Mouse (Mus musculus) stomach, embryonic 14.5 days (tissue): ENCODE results near the gene Ptpn14. TPM values are rescaled to one million over a fixed set of nuclear protein-coding genes. Genes with fewer than 3 reads are reported as not detected.

Source experiments
- ATAC-seq: fragments of 200-750 bp; cut with Nextera tagmentation; 2 replicates; pipeline ENCODE4 v1.8.0; 2017; ENCODE audit warnings: low read depth, moderate TSS enrichment; ENCODE audit not compliant: insufficient number of reproducible peaks, insufficient read depth, low FRiP score
- H3K27ac ChIP-seq: fragments of 300-500 bp; sonication (generic); 2 replicates; pipeline ENCODE4 v1.5.1; 2014; ENCODE audit warnings: mild to moderate bottlenecking, low read length, moderate library complexity, mixed read lengths
- H3K27me3 ChIP-seq: fragments of 300-500 bp; sonication (generic); 2 replicates; pipeline ENCODE4 v1.6.1; 2014; ENCODE audit warnings: low read length, control low read depth, mixed read lengths; ENCODE audit not compliant: control insufficient read depth, insufficient read depth
- H3K36me3 ChIP-seq: fragments of 300-500 bp; sonication (generic); 2 replicates; pipeline ENCODE4 v1.6.1; 2014; ENCODE audit warnings: mild to moderate bottlenecking, control low read depth, low read length, moderate library complexity, mixed read lengths; ENCODE audit not compliant: control insufficient read depth, insufficient read depth
- H3K4me1 ChIP-seq: fragments of 300-500 bp; sonication (generic); 2 replicates; pipeline ENCODE4 v1.6.1; 2014; ENCODE audit warnings: low read length, control low read depth, mixed read lengths; ENCODE audit not compliant: control insufficient read depth, insufficient read depth
- H3K4me2 ChIP-seq: fragments of 300-500 bp; sonication (generic); replicated peaks from 2 replicates; pipeline ENCODE4 v1.6.1; 2014; ENCODE audit warnings: low read depth, low read length, control low read depth
- H3K4me3 ChIP-seq: fragments of 300-500 bp; sonication (generic); 2 replicates; pipeline ENCODE4 v1.5.1; 2014; ENCODE audit warnings: low read depth, low read length, control low read depth
- H3K9ac ChIP-seq: fragments of 300-500 bp; sonication (generic); replicated peaks from 2 replicates; pipeline ENCODE4 v1.6.1; 2014; ENCODE audit warnings: low read depth, mild to moderate bottlenecking, control low read depth, low read length, moderate library complexity, mixed read lengths
- H3K9me3 ChIP-seq: fragments of 300-500 bp; sonication (generic); 2 replicates; pipeline ENCODE4 v1.6.1; 2016; ENCODE audit warnings: low read depth, low read length, control low read depth; ENCODE audit not compliant: control insufficient read depth
- WGBS: fragments of 180-500 bp; shearing (Covaris S2); extraction: QIAGEN DNeasy Blood & Tissue Kit; methylation state at CpG from one replicate; pipeline ENCODE4 v1.1.7; 2014; 5-methylcytosine and 5-hydroxymethylcytosine counted together
- polyA plus RNA-seq: library from polyadenylated mRNA; unstranded; fragments of >200 nt; fragmentation: Nextera tagmentation; extraction: Ambion mirVana; gene quantifications from 2 replicates; pipeline ENCODE4 v1.2.1, GENCODE M21; 2014

The Ptpn14 gene
- polyA plus RNA-seq, 1 experiment from 2014 or later = 14.3 TPM

DNA sequence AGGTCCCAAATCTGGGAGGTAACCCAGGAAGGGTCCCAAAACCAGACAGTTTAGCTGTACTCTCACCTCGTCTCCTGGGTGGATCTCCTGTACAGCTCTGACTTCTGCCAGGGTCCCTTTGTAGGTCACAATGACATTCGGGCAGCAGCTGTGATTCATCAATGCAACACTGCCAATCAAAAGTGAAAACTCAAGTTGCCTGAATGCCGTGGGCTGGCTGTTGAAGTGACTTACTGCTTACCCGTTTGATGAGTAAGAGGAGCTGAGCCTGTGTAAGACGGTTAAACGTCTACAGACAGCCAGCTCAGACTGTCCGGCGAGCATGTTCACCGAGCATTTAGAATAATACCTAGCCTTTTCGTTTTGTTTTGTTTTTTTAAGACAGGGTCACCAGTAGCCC, 160.7 kb downstream of the Ptpn14 start:
- ATAC-seq = no peak
- no peak overlapping the region for H3K4me3 ChIP-seq
- H3K9me3 ChIP-seq = no peaks in the 10 kb centered on the region
- no peak overlapping the region for H3K27ac ChIP-seq
- no peaks in the 10 kb centered on the region for H3K27me3 ChIP-seq
- 78% methylated on average over 10 of the region's 10 CpGs for WGBS
- H3K9ac ChIP-seq = no peak overlapping the region
- no peak overlapping the region for H3K4me2 ChIP-seq
- no peaks in the 10 kb centered on the region for H3K4me1 ChIP-seq
- peaks cover 12% of the 10 kb centered on the region for H3K36me3 ChIP-seq

DNA sequence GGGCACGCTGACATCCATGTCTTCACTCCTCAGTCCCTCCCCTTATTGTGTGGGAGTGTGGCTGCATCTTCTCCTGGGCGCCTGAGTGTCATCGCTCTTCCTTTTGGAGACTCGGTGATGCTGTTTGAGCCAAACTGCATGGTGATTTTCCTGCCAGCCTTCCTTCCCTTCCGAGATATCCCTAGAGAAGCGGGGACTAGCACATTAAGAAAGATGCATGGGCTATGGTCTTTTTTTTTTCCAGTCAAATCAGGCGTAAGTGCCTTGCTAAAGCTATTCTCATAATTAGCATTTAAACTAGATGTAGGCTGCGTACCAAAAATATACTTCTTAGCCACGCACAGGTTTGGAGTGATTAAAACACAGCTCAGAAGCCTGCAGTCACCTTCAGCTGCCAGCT, 166.1 kb downstream of the Ptpn14 start:
- H3K4me3 ChIP-seq = no peak overlapping the region
- peaks cover 35% of the 10 kb centered on the region for H3K36me3 ChIP-seq
- H3K4me2 ChIP-seq = no peak overlapping the region
- no peak overlapping the region for H3K27ac ChIP-seq
- no peak for ATAC-seq
- H3K9ac ChIP-seq = no peak overlapping the region
- no peaks in the 10 kb centered on the region for H3K27me3 ChIP-seq
- WGBS = 89% methylated on average over 9 of the region's 9 CpGs
- no peaks in the 10 kb centered on the region for H3K4me1 ChIP-seq
- no peaks in the 10 kb centered on the region for H3K9me3 ChIP-seq

DNA sequence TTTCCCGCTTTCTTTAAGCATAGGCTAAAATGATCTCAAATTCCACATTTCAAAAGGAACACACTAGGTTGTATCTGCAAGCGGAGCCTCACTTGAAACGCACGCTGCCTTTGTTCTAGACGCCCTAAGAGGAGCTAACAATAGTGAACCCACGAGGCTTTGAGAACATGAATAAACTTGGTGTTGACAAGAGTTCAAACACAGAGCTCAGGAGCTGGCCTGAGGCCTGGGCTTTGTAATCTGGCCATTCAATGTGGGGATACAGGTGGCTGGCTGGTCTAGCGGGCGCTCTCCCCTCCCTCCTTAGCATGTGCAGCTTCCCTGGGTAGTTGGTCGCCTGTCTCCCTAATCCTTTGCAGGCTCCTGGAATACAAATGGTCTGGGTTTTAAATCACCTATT, 169.8 kb downstream of the Ptpn14 start:
- H3K4me1 ChIP-seq = no peaks in the 10 kb centered on the region
- no peaks in the 10 kb centered on the region for H3K9me3 ChIP-seq
- no peak overlapping the region for H3K4me2 ChIP-seq
- 76% methylated on average over 9 of the region's 9 CpGs for WGBS
- H3K4me3 ChIP-seq = no peak overlapping the region
- H3K9ac ChIP-seq = no peak overlapping the region
- no peak for ATAC-seq
- no peaks in the 10 kb centered on the region for H3K27me3 ChIP-seq
- H3K36me3 ChIP-seq = peaks cover 33% of the 10 kb centered on the region
- no peak overlapping the region for H3K27ac ChIP-seq

DNA sequence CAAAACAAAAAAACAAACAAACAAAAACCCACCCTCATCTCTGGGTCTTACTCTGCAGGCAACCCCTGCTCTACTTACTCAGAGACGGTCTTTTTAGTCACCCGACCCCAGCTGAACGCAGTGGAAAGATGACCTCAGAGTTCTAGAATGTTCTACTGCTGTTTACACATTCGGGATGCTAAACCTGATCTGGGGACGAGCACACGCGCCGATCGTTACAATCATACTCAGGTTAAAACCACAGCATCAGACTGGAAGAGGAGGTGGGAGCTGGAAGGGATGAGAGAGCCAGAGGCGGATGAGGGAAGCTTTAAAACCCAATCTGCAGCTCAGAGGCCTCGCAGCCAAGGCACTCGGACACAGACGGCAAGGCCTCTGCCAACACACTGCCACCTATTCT, 170.6 kb downstream of the Ptpn14 start:
- H3K4me1 ChIP-seq = no peaks in the 10 kb centered on the region
- no peak for ATAC-seq
- no peaks in the 10 kb centered on the region for H3K27me3 ChIP-seq
- no peak overlapping the region for H3K27ac ChIP-seq
- 80% methylated on average over 13 of the region's 13 CpGs for WGBS
- H3K9me3 ChIP-seq = no peaks in the 10 kb centered on the region
- H3K9ac ChIP-seq = no peak overlapping the region
- H3K36me3 ChIP-seq = peaks cover 29% of the 10 kb centered on the region
- H3K4me3 ChIP-seq = no peak overlapping the region
- no peak overlapping the region for H3K4me2 ChIP-seq

DNA sequence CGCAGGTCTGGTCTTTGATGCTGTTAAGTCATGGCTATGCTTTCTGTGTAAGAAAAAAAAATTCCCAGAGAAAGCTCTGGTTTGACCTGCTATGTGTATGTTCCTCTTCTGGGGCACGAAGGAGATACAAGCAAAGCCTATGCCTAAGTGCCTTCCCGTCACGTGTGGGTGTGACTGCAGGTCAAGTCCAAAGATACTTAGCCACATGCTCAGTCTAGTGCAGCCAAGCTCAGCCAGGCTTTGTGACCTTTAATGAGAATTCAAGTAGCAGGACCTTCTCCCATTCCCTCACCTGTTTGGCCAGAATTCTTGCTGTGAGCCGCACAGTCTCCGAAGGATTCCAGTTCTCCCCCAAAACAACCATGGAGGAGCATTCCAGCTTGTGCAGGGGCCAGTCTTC, 171.5 kb downstream of the Ptpn14 start:
- no peaks in the 10 kb centered on the region for H3K27me3 ChIP-seq
- peaks cover 25% of the 10 kb centered on the region for H3K36me3 ChIP-seq
- H3K4me2 ChIP-seq = no peak overlapping the region
- H3K9ac ChIP-seq = no peak overlapping the region
- H3K27ac ChIP-seq = no peak overlapping the region
- H3K9me3 ChIP-seq = no peaks in the 10 kb centered on the region
- WGBS = 90% methylated on average over 6 of the region's 6 CpGs
- H3K4me1 ChIP-seq = no peaks in the 10 kb centered on the region
- no peak for ATAC-seq
- H3K4me3 ChIP-seq = no peak overlapping the region

DNA sequence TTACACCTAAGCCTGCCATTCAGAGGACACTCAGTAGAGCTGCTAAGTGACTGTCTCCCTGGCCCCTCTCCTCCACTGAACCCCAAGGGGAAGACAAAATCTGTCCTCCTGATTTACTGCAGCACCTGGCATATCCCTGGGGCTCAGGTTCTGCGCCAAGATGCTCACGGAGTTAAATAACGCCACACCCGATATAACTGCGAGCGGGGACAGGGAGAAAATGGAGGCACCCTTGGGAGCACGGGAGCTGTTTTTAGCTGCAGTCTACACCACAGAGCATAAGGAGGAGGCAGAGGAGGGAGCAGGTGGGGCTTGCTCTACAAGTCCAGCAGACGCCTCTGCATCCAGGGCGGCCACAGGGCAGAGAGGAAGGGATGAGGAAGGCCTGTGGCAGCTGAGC, 174.3 kb downstream of the Ptpn14 start:
- H3K4me1 ChIP-seq = no peaks in the 10 kb centered on the region
- WGBS = 90% methylated on average over 9 of the region's 9 CpGs
- no peak overlapping the region for H3K4me3 ChIP-seq
- no peak overlapping the region for H3K27ac ChIP-seq
- peaks cover 5% of the 10 kb centered on the region; the same call in 1 of the 2 replicates for H3K36me3 ChIP-seq
- no peak overlapping the region for H3K9ac ChIP-seq
- ATAC-seq = no peak
- H3K27me3 ChIP-seq = no peaks in the 10 kb centered on the region
- no peaks in the 10 kb centered on the region for H3K9me3 ChIP-seq
- H3K4me2 ChIP-seq = no peak overlapping the region

DNA sequence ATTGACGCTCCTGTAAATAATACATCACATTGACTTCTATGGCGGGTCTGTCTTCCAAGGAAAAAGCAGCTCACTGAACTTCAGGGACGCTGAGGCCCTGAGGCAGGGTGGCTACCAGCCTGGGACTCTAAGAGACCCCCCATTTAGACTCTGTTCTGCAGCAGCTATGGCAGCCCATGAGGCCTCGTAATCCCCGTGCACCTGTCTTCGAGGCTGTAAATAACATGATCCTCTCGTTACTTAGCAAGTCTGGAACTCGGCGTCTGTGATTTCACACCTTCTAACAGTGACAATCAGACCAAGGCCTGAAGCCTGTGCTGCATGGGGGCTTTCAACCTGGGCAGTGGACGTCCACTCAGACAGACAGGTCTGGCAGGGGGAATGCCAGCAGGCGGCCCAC, 175.1 kb downstream of the Ptpn14 start:
- 82% methylated on average over 11 of the region's 11 CpGs for WGBS
- ATAC-seq = no peak
- Histone ChIP-seq H3K4me1 (no peaks in the 10 kb centered on the region), H3K4me3 (no peak overlapping the region), H3K36me3 (peaks cover 9% of the 10 kb centered on the region; the same call in 1 of the 2 replicates), H3K4me2 (no peak overlapping the region), H3K27me3 (no peaks in the 10 kb centered on the region), H3K27ac (no peak overlapping the region), H3K9ac (no peak overlapping the region), H3K9me3 (no peaks in the 10 kb centered on the region)

DNA sequence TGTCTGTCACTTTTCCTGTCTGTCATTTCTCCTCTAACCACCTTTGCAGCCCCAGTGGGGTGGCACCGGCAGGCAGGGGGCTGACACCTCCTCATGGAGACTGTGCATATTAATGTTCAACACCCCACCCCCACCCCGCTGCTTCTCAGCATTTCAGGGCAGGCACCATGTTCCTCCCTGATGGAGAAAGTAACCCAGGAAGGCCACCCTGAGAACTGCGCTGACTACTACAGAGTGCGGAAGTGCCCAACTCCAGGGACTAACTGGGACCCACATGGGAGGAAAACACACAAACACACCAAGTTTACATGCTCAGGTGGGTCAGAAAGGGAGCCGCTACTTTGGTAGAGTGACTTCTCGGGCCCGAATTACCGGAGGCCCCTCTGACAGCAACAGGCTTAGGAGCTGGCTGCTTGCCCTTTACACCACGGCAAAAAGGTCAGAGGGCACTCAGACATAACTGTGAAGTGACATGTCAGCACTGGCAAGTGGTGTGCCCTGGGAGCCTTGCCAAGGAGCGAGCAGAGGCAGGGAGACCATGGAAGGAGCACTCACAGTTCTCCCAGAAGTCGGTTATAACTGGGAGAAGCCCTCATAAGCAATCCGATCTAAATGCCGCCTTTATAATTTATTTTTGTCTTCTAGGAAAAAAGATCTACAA, 182.7 kb downstream of the Ptpn14 start:
- Histone ChIP-seq H3K4me3 (no peak overlapping the region), H3K36me3 (peaks cover 8% of the 10 kb centered on the region), H3K9ac (no peak overlapping the region), H3K27ac (no peak overlapping the region), H3K9me3 (no peaks in the 10 kb centered on the region), H3K4me2 (no peak overlapping the region), H3K27me3 (no peaks in the 10 kb centered on the region), H3K4me1 (peaks cover 8% of the 10 kb centered on the region)
- ATAC-seq = no peak
- 52% methylated on average over 13 of the region's 13 CpGs for WGBS
